ENCODE assay signal across 14 mouse cellular contexts in genomic region chr7:141585288-141585687, GRCm38 (mm10). TPM values are rescaled to one million over a fixed set of nuclear protein-coding genes. Genes with fewer than 3 reads are reported as not detected.
DNase-seq lines count a peak whose midpoint lies in the region; ATAC-seq and TF ChIP-seq lines count a peak whose summit lies in the region.
"Had no signal": no experiment of that assay in that cellular context is flagged by ENCODE, and none has a peak within 500 bp of the region (broad histone marks: within the 10 kb centered on the region; RNA-seq: fewer than 3 reads in every experiment).

No protein-coding gene starts in this region.

- peak; percentile 90 for TF ChIP-seq EP300 in liver, embryonic 14.5 days (IDR thresholded peaks at IDR 0.05; ENCODE audit: low read depth)

- TF ChIP-seq CTCF in liver, embryonic 14.5 days (IDR thresholded peaks at IDR 0.05; ENCODE audit: low read depth), result no peak

- no peaks in the 10 kb centered on the region for H3K9me3 ChIP-seq in lung, embryonic 15.5 days
- H3K9me3 ChIP-seq in liver, embryonic 14.5 days (ENCODE audit: control insufficient read depth, low read length), result no peaks in the 10 kb centered on the region
- no peaks in the 10 kb centered on the region for H3K9me3 ChIP-seq in stomach, embryonic 16.5 days (replicated peaks; ENCODE audit: control insufficient read depth, low read length)
- no peaks in the 10 kb centered on the region for H3K9me3 ChIP-seq in forebrain, embryonic 12.5 days
- H3K9me3 ChIP-seq: limb, embryonic 15.5 days; neural tube, embryonic 15.5 days had no signal

- H3K27me3 ChIP-seq in lung, embryonic 15.5 days, result no peaks in the 10 kb centered on the region
- H3K27me3 ChIP-seq in liver, embryonic 14.5 days (ENCODE audit: control insufficient read depth, insufficient read depth, low read length), result no peaks in the 10 kb centered on the region
- no peaks in the 10 kb centered on the region for H3K27me3 ChIP-seq in stomach, embryonic 16.5 days (ENCODE audit: control insufficient read depth, insufficient read depth, low read length)
- H3K27me3 ChIP-seq in forebrain, embryonic 12.5 days, result no peaks in the 10 kb centered on the region
- H3K27me3 ChIP-seq: limb, embryonic 15.5 days; neural tube, embryonic 15.5 days had no signal

- no peak overlapping the region for H3K4me2 ChIP-seq in lung, embryonic 15.5 days
- H3K4me2 ChIP-seq in liver, embryonic 14.5 days (ENCODE audit: low read depth), result peak overlapping the region; percentile 72
- no peak overlapping the region for H3K4me2 ChIP-seq in stomach, embryonic 16.5 days (ENCODE audit: low read depth, low read length)
- no peak overlapping the region for H3K4me2 ChIP-seq in forebrain, embryonic 12.5 days
- H3K4me2 ChIP-seq: limb, embryonic 15.5 days; neural tube, embryonic 15.5 days had no signal

- no peak overlapping the region for H3K27ac ChIP-seq in lung, embryonic 15.5 days
- H3K27ac ChIP-seq in liver, embryonic 14.5 days, result peak overlapping the region; percentile 98
- H3K27ac ChIP-seq in stomach, embryonic 16.5 days (ENCODE audit: low read length), result peak overlapping the region; percentile 55; the same call in 1 of the 2 replicates
- H3K27ac ChIP-seq in forebrain, embryonic 12.5 days, result no peak overlapping the region
- H3K27ac ChIP-seq: limb, embryonic 15.5 days; neural tube, embryonic 15.5 days had no signal

- no peaks in the 10 kb centered on the region for H3K4me1 ChIP-seq in lung, embryonic 15.5 days
- H3K4me1 ChIP-seq in liver, embryonic 14.5 days (replicated peaks; ENCODE audit: control insufficient read depth in 2 of 2, insufficient read depth in 2 of 2, low read length in 1 of 2), result peaks cover 53 to 57% of the 10 kb centered on the region in 2 experiments
- peaks cover 4% of the 10 kb centered on the region; the same call in 1 of the 2 replicates for H3K4me1 ChIP-seq in stomach, embryonic 16.5 days (ENCODE audit: control insufficient read depth, insufficient read depth, low read length)
- no peaks in the 10 kb centered on the region for H3K4me1 ChIP-seq in forebrain, embryonic 12.5 days
- H3K4me1 ChIP-seq: limb, embryonic 15.5 days; neural tube, embryonic 15.5 days had no signal

- H3K9ac ChIP-seq in lung, embryonic 15.5 days, result no peak overlapping the region
- peak overlapping the region; percentile 79 for H3K9ac ChIP-seq in liver, embryonic 14.5 days (replicated peaks)
- H3K9ac ChIP-seq in stomach, embryonic 16.5 days (ENCODE audit: low read length), result no peak overlapping the region
- H3K9ac ChIP-seq in forebrain, embryonic 12.5 days, result no peak overlapping the region
- H3K9ac ChIP-seq: forebrain, postnatal 0 days; limb, embryonic 15.5 days; neural tube, embryonic 15.5 days had no signal

- H3K36me3 ChIP-seq in lung, embryonic 15.5 days, result peaks cover 10% of the 10 kb centered on the region
- peaks cover 23% of the 10 kb centered on the region for H3K36me3 ChIP-seq in liver, embryonic 14.5 days (replicated peaks; ENCODE audit: control insufficient read depth, insufficient read depth, low read depth)
- 0 out of 2 replicates have a peak, but pooled peaks cover 3% of the 10 kb centered on the region for H3K36me3 ChIP-seq in stomach, embryonic 16.5 days (ENCODE audit: control insufficient read depth, insufficient read depth, low read length)
- peaks cover 12% of the 10 kb centered on the region for H3K36me3 ChIP-seq in forebrain, embryonic 12.5 days (replicated peaks)

- DNase-seq in lung, postnatal 25 days (ENCODE audit: low spot score), result no peak
- peak; percentile 14 for DNase-seq in embryo, embryonic 11.5 days (ENCODE audit: low read depth, low spot score)
- peak; percentile 89 to 92 (median 92) for DNase-seq in liver, embryonic 14.5 days (ENCODE audit: low read depth in 3 of 3, low spot score in 3 of 3)
- DNase-seq in layer of hippocampus, postnatal 14 days (ENCODE audit: low spot score in 2 of 2), result no peak
- no peak for DNase-seq in left cerebral cortex, adult 9 months (ENCODE audit: low spot score in 2 of 2)
- DNase-seq: forebrain, postnatal 0 days; heart, postnatal 4 days; thymus, postnatal 14 days had no signal

- ATAC-seq in lung, embryonic 15.5 days (ENCODE audit: borderline replicate concordance, extremely low read depth, low FRiP score, low TSS enrichment), result 0 out of 2 replicates have a peak, but pooled peaks have one; percentile 3
- ATAC-seq in liver, embryonic 14.5 days (ENCODE audit: insufficient read depth), result peak; percentile 99
- peak; percentile 65; the same call in 1 of the 2 replicates for ATAC-seq in stomach, embryonic 16.5 days (ENCODE audit: insufficient read depth, low FRiP score)
- ATAC-seq in forebrain, embryonic 12.5 days (ENCODE audit: low FRiP score), result no peak
- ATAC-seq: forebrain, postnatal 0 days; midbrain, embryonic 16.5 days had no signal

- 59% methylated on average over 4 of the region's 4 CpGs for WGBS in lung, embryonic 15.5 days
- WGBS in liver, embryonic 14.5 days (ENCODE audit: insufficient replicate concordance), result 10% methylated on average over 4 of the region's 4 CpGs
- WGBS in stomach, embryonic 16.5 days, result 59% methylated on average over 4 of the region's 4 CpGs
- 90% methylated on average over 4 of the region's 4 CpGs for WGBS in forebrain, embryonic 12.5 days

- no peak overlapping the region for H3K4me3 ChIP-seq in lung, embryonic 15.5 days
- H3K4me3 ChIP-seq in liver, embryonic 14.5 days (ENCODE audit: insufficient read depth in 1 of 2, low read depth in 2 of 2, low read length in 2 of 2), result peak overlapping the region in 1 of 2 experiments; percentile 38; a peak in 2 of 4 replicates
- H3K4me3 ChIP-seq in stomach, embryonic 16.5 days (replicated peaks; ENCODE audit: low read length), result no peak overlapping the region
- H3K4me3 ChIP-seq in forebrain, embryonic 12.5 days (replicated peaks), result no peak overlapping the region
- H3K4me3 ChIP-seq: limb, embryonic 15.5 days; neural tube, embryonic 15.5 days had no signal

RNA-seq across cellular contexts. Expression of gene Ap2a2, which starts 23.3 kb away (rescaled TPM):
- polyA plus RNA-seq in lung, embryonic 15.5 days (2015; fragmentation: Nextera tagmentation; extraction: Ambion mirVana), result 69.1 and 73.4 TPM in 2 replicates
- polyA plus RNA-seq in liver, embryonic 14.5 days (2012; rRNA removed), result 19.8 and 21.0 TPM in 2 replicates
- 43.2 and 51.2 TPM in 2 replicates for polyA plus RNA-seq in liver, embryonic 14.5 days (2014; fragmentation: Nextera tagmentation; extraction: Ambion mirVana)
- polyA plus RNA-seq in stomach, embryonic 16.5 days (2015; fragmentation: Nextera tagmentation; extraction: Ambion mirVana), result 86.0 and 91.0 TPM in 2 replicates
- 100 to 1,000 TPM; 279 to 285 TPM for total RNA-seq in layer of hippocampus, postnatal 14 days (2021)
- 106 and 112 TPM in 2 replicates for polyA plus RNA-seq in forebrain, embryonic 12.5 days (2016; fragmentation: Nextera tagmentation; extraction: Ambion mirVana)

RNA-seq across cellular contexts. Expression of gene Chid1, which starts 45.6 kb away (rescaled TPM):
- 39.5 and 40.9 TPM in 2 replicates for polyA plus RNA-seq in lung, embryonic 15.5 days (2015; fragmentation: Nextera tagmentation; extraction: Ambion mirVana)
- 6.3 and 12.1 TPM in 2 replicates for polyA plus RNA-seq in liver, embryonic 14.5 days (2012; rRNA removed)
- polyA plus RNA-seq in liver, embryonic 14.5 days (2014; fragmentation: Nextera tagmentation; extraction: Ambion mirVana), result 23.0 and 24.2 TPM in 2 replicates
- 54.0 and 60.5 TPM in 2 replicates for polyA plus RNA-seq in stomach, embryonic 16.5 days (2015; fragmentation: Nextera tagmentation; extraction: Ambion mirVana)
- 10 to 100 TPM; 79.9 to 86.7 TPM for total RNA-seq in layer of hippocampus, postnatal 14 days (2021)
- polyA plus RNA-seq in forebrain, embryonic 12.5 days (2016; fragmentation: Nextera tagmentation; extraction: Ambion mirVana), result 24.0 and 24.2 TPM in 2 replicates

Comparison
In these comparisons a context has a peak if more than half of its experiments do, and no peak if none do; other contexts are left out.
1. H3K27ac ChIP-seq: peak in liver, embryonic 14.5 days (single experiment) and stomach, embryonic 16.5 days (single experiment); none in lung, embryonic 15.5 days (single experiment) and forebrain, embryonic 12.5 days (single experiment).
2. DNase-seq: peak in embryo, embryonic 11.5 days (single experiment) and liver, embryonic 14.5 days (3 of 3); none in lung, postnatal 25 days (single experiment), layer of hippocampus, postnatal 14 days (0 of 2) and left cerebral cortex, adult 9 months (0 of 2).